Mouse (Mus musculus) gastrocnemius, adult 2 months (tissue): ENCODE results near the gene Olfr495. TPM values are rescaled to one million over a fixed set of nuclear protein-coding genes. Genes with fewer than 3 reads are reported as not detected.

Experiments used
- DNase-seq: peaks from one replicate; pipeline ENCODE4 v3.0.0; 2022
- H3K27ac ChIP-seq: fragments of 200-600 bp; 2 replicates; pipeline ENCODE4 v1.8.1; 2022; ENCODE audit warnings: mild to moderate bottlenecking
- H3K4me3 ChIP-seq: fragments of 200-600 bp; 2 replicates; pipeline ENCODE4 v1.8.1; 2022; ENCODE audit warnings: mild to moderate bottlenecking, moderate library complexity
- CTCF ChIP-seq: fragments of 200-600 bp; IDR thresholded peaks from 2 replicates; pipeline ENCODE4 v1.8.1; 2022; ENCODE audit warnings: antibody characterized with exemption, mild to moderate bottlenecking, moderate library complexity
- intact Hi-C: fragments of 180-260 bp; cut with DNase I; formaldehyde crosslinking; loops from one replicate; pipeline ENCODE4 v1.15.1; 2025
- long read RNA-seq, 2 experiments: library from polyadenylated mRNA; stranded (forward); transcript quantifications; one replicate each; pipeline ENCODE4 v2.0.0; 2021
- total RNA-seq, 2 experiments: library from RNA; stranded (reverse); gene quantifications; 2 replicates each; pipeline ENCODE4 v1.2.3; 2021

Olfr495 gene
- total RNA-seq = not detected
- long read RNA-seq, experiment 1 = 0 reads
- long read RNA-seq, experiment 2 = 0 reads

DNA sequence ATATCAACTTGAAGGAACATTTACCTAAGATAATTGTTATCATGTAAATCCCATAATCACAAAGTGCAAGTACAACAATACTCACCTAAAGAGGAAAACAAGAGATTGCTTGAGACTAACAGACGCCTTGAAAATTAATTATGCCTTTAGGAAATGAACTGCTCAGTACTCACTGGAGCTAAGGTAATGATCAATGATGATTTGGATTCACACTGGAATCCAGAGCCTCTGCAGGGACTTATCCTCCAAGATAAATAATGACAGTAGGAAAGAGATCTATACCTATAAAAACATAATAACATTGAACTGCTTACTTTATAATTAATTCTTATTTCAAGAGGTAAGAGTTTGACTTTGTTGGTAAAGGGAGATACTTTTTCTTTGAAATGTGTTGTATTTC, at the start of gene Olfr495:
Gene Olfr495 (plus strand): TSS at position 301 of the 400 bp plus-strand sequence.
- no peak for TF ChIP-seq CTCF
- H3K4me3 ChIP-seq = no peak within 1 kb of the TSS
- DNase-seq = no peak
- no peak within 1 kb of the TSS for H3K27ac ChIP-seq
- intact Hi-C loops = no loop called here

DNA sequence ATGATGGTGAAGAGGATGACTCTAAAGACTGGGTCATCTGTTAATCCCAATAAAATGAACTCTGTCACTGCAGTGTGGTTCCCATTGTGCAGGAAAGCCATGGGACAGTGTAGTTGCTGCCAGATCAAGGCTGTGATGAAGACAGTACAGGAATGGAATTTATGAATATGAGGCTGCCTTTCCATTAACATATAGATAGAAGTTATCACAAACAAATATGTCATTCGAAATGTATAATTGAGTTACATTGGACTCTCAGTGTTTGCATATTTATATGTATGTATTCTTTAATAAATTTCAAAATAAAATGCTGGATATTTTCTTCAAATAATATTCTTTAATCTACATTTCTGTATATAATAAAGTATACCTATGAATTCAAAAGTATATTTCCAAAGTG, 46.1 kb upstream of the Olfr495 start, which contains the start of gene Olfr493:
Gene Olfr493 (minus strand): TSS at position 101 of the 400 bp plus-strand sequence.
- no peak for DNase-seq
- no peak for TF ChIP-seq CTCF
- Histone ChIP-seq H3K4me3 (no peak within 1 kb of the TSS), H3K27ac (no peak within 1 kb of the TSS)
- intact Hi-C loops = no loop called here

DNA sequence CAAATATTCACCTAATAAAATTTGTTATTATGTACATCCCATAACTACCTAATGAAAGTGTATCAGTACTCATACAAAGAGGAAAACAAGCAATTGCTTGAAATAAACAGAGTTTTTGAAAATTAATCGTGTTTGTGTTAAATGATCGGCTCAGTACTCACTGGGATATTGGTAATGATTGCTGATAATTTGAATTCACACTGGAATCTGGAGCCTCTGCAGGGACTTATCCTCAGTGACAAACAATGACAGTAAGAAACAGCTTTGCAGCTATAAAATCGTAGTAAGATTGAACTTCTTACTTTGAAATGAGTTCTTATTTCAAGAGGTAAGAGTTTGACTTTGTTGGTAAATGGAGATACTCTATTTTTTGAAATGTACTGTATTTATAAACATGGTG, 27.9 kb upstream of the Olfr495 start, which contains the start of gene Olfr494:
Gene Olfr494 (plus strand): TSS at position 301 of the 400 bp plus-strand sequence.
- no peak for TF ChIP-seq CTCF
- Histone ChIP-seq H3K27ac (no peak within 1 kb of the TSS), H3K4me3 (no peak within 1 kb of the TSS)
- no peak for DNase-seq
- intact Hi-C loops = no loop called here

DNA sequence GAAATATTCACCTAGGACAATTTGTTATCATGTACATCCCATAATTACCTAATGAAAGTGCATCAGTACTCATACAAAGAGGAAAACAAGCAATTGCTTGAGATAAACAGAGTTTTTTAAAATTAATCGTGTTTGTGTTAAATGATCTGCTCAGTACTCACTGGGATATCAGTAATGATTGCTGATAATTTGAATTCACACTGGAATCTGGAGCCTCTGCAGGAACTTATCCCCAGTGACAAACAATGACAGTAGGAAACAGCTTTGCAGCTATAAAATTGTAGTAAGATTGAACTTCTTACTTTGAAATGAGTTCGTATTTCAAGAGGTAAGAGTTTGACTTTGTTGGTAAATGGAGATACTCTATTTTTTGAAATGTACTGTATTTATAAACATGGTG, 27.2 kb downstream of the Olfr495 start, which contains the start of gene Olfr497:
Gene Olfr497 (plus strand): TSS at position 301 of the 400 bp plus-strand sequence.
- DNase-seq = no peak
- H3K4me3 ChIP-seq = no peak within 1 kb of the TSS
- H3K27ac ChIP-seq = no peak within 1 kb of the TSS
- intact Hi-C loops = no loop called here
- no peak for TF ChIP-seq CTCF

Other genes with a start within 250 kb of the Olfr495 start
- gene Olfr485, start 233.3 kb upstream of the Olfr495 start, total RNA-seq = not detected
- gene Olfr486, start 220.4 kb upstream of the Olfr495 start, total RNA-seq = not detected
- not detected for gene Olfr487, start 178.5 kb upstream of the Olfr495 start, total RNA-seq
- gene Olfr488, start 134.8 kb upstream of the Olfr495 start, total RNA-seq = not detected
- gene Olfr490, start 104.2 kb upstream of the Olfr495 start, total RNA-seq = not detected
- not detected for gene Olfr491, start 79.7 kb upstream of the Olfr495 start, total RNA-seq
- gene Olfr492, start 69.5 kb upstream of the Olfr495 start, total RNA-seq = not detected
- gene Olfr493, start 46.2 kb upstream of the Olfr495 start, total RNA-seq = not detected
- gene Olfr494, start 27.8 kb upstream of the Olfr495 start, total RNA-seq = not detected
- not detected for gene Olfr497, start 27.3 kb downstream of the Olfr495 start, total RNA-seq
- gene Olfr498, start 72.2 kb downstream of the Olfr495 start, total RNA-seq = not detected
- gene Olfr502, start 131.9 kb downstream of the Olfr495 start, total RNA-seq = not detected
- gene Olfr503, start 151.4 kb downstream of the Olfr495 start, total RNA-seq = not detected
- gene Olfr504, start 172.6 kb downstream of the Olfr495 start, total RNA-seq = not detected
- not detected for gene Olfr506, start 217.6 kb downstream of the Olfr495 start, total RNA-seq
- gene Olfr507, start 228.6 kb downstream of the Olfr495 start, total RNA-seq = not detected
- gene Olfr508, start 236.8 kb downstream of the Olfr495 start, total RNA-seq = not detected